Mouse (Mus musculus) megakaryocyte progenitor cell, adult 5-6 weeks (primary cell): ENCODE measurements around the gene March2. TPM values are rescaled to one million over a fixed set of nuclear protein-coding genes. Genes with fewer than 3 reads are reported as not detected.

Experiments
- ATAC-seq: replicated peaks from 2 replicates; pipeline ENCODE4 v1.8.0; 2016; ENCODE audit warnings: mild to moderate bottlenecking, moderate TSS enrichment, inconsistent platforms; ENCODE audit not compliant: poor library complexity
- total RNA-seq, 2 experiments: library from RNA; stranded (forward) in 1 of 2; stranded (reverse) in 1 of 2; fragments of 157-497, 149-512 nt in 1 of 2; fragments of 200-1000 nt in 1 of 2; gene quantifications; 2 replicates each; pipeline versions ENCODE4 v1.2.3 to v1.2.4; 2015 to 2017

March2 gene
- total RNA-seq, 2 experiments from 2014 or later = 31.4 to 36.3 TPM

DNA sequence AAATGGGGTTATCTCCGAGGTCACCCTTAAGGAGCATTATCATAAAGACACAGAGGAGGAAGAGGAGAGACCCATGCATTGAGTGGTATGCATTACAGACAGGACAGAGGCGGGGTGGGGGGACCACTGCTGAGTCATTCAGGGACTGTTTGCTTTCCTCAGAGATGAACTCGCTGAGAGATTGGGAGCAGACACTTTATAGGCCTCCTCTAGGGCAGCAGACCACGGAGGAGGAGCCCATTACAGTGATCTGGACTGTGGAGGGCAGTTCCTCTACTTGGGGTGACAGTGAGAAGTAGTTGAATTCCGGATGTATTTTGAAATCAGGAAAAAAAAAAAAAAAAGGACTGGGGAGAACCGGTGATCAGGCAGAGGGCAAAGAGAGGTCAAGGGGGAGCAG lies 78.7 kb downstream of the March2 start:
- ATAC-seq = peak; percentile 69

DNA sequence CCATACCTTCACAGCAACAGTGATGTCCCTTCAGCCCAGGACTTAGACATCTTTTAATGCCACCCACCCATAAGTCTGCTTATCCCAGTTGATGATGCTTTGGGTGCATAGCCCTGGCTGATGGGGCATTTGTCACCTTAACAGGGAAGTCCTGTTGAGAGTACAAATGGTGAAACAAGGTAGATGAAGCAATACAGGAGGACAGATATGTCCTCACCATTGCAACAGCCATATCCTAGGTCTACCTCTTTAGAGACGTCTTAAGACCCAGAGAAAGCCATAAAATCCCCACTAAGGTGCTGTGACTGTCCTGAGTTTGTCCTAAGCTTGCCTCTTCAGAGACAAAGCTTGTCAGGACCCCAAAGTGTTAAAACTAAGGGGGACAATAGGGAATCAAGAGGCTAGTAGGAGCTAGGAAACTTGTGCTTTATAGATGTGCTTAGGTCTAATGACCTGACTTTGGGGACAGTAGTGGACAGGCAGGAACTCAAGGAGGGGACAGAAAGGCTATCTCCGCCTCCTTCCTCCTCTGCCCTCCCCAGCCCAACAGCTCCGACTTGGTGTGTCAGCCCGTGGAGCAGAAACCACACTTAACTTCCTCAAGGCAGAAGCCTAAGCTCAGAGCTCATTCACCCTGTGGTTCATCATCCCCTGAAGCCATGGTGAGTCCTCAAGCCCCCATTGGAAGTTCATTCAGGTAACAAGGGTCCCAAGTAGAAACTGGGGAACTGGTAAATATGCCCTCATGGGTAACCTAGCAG lies 80.8 kb downstream of the March2 start, which contains the start of gene Pram1:
Pram1 (plus strand) TSS at position 541 of the 761 bp plus-strand sequence.
- peak; percentile 53 for ATAC-seq

DNA sequence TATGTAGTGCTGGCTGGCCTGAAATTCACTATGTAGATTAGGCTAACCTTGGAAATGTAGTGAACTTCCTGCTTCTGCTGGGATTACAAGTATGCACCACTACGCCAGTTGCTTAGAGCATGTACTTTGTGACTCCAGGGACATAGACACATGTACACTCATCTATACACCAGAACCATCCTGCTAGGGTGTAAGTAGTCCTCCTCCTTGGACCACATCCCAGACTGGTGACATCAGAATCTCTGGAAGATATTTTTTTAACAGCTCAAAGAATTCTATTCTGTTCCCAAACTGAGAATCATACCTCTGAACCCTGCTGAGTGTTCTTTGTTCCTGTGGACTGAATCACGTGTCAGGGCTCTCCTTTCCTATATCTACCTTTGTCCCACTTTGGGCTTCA lies 81.4 kb downstream of the March2 start:
- no peak for ATAC-seq

Other genes with a start within 250 kb of the March2 start
- gene Adamts10, start 194.5 kb downstream of the March2 start, total RNA-seq (2015) = 13.8 and 14.0 TPM in 2 replicates
- 18.5 and 20.6 TPM in 2 replicates for gene Adamts10, start 194.5 kb downstream of the March2 start, total RNA-seq (2017)
- gene Myo1f, start 163.0 kb downstream of the March2 start, total RNA-seq (2015) = 43.0 and 45.0 TPM in 2 replicates
- gene Myo1f, start 163.0 kb downstream of the March2 start, total RNA-seq (2017) = 96.4 and 121 TPM in 2 replicates
- gene Zfp414, start 89.6 kb downstream of the March2 start, total RNA-seq (2015) = 41.4 and 48.9 TPM in 2 replicates
- gene Zfp414, start 89.6 kb downstream of the March2 start, total RNA-seq (2017) = 15.0 and 25.0 TPM in 2 replicates
- gene Pram1, start 80.6 kb downstream of the March2 start, total RNA-seq (2015) = 39.0 and 43.7 TPM in 2 replicates
- gene Pram1, start 80.6 kb downstream of the March2 start, total RNA-seq (2017) = 10.7 and 11.1 TPM in 2 replicates
- 496 and 582 TPM in 2 replicates for gene Hnrnpm, start 31.8 kb downstream of the March2 start, total RNA-seq (2015)
- 298 and 344 TPM in 2 replicates for gene Hnrnpm, start 31.8 kb downstream of the March2 start, total RNA-seq (2017)
- 75.7 and 89.0 TPM in 2 replicates for gene Rab11b, start 41.9 kb upstream of the March2 start, total RNA-seq (2015)
- gene Rab11b, start 41.9 kb upstream of the March2 start, total RNA-seq (2017) = 24.4 and 30.6 TPM in 2 replicates
- gene Angptl4, start 63.2 kb upstream of the March2 start, total RNA-seq (2015) = 7.3 and 9.2 TPM in 2 replicates
- 8.4 and 9.7 TPM in 2 replicates for gene Angptl4, start 63.2 kb upstream of the March2 start, total RNA-seq (2017)
- 9.6 and 12.7 TPM in 2 replicates for gene Kank3, start 91.8 kb upstream of the March2 start, total RNA-seq (2015)
- 5.7 and 9.7 TPM in 2 replicates for gene Kank3, start 91.8 kb upstream of the March2 start, total RNA-seq (2017)
- 1,132 and 1,209 TPM in 2 replicates for gene Rps28, start 105.9 kb upstream of the March2 start, total RNA-seq (2015)
- 2,303 and 3,173 TPM in 2 replicates for gene Rps28, start 105.9 kb upstream of the March2 start, total RNA-seq (2017)
- gene Ndufa7, start 105.9 kb upstream of the March2 start, total RNA-seq (2015) = 161 and 174 TPM in 2 replicates
- gene Ndufa7, start 105.9 kb upstream of the March2 start, total RNA-seq (2017) = 122 and 151 TPM in 2 replicates
- gene Cd320, start 124.4 kb upstream of the March2 start, total RNA-seq (2015) = 31.3 and 37.7 TPM in 2 replicates
- 18.8 and 31.9 TPM in 2 replicates for gene Cd320, start 124.4 kb upstream of the March2 start, total RNA-seq (2017)
- 2.2 TPM in 1 of 2 replicates, not detected in the other for gene Gm7029, start 155.2 kb upstream of the March2 start, total RNA-seq (2015)
- not detected in 2 replicates for gene Gm7029, start 155.2 kb upstream of the March2 start, total RNA-seq (2017)
- gene Kifc1, start 172.0 kb upstream of the March2 start, total RNA-seq (2015) = 6.6 and 10.8 TPM in 2 replicates
- 28.6 and 30.3 TPM in 2 replicates for gene Kifc1, start 172.0 kb upstream of the March2 start, total RNA-seq (2017)
- gene Platr17, start 186.5 kb upstream of the March2 start, total RNA-seq (2015) = 0.17 and 0.37 TPM in 2 replicates
- 0.29 and 1.4 TPM in 2 replicates for gene Platr17, start 186.5 kb upstream of the March2 start, total RNA-seq (2017)
- gene Daxx, start 190.7 kb upstream of the March2 start, total RNA-seq (2015) = 35.7 and 44.5 TPM in 2 replicates
- gene Daxx, start 190.7 kb upstream of the March2 start, total RNA-seq (2017) = 28.7 and 32.1 TPM in 2 replicates
- 51.0 and 56.8 TPM in 2 replicates for gene Tapbp, start 197.2 kb upstream of the March2 start, total RNA-seq (2015)
- gene Tapbp, start 197.2 kb upstream of the March2 start, total RNA-seq (2017) = 47.6 and 48.0 TPM in 2 replicates
- 10.0 and 11.5 TPM in 2 replicates for gene Zbtb22, start 197.2 kb upstream of the March2 start, total RNA-seq (2015)
- 13.3 and 19.2 TPM in 2 replicates for gene Zbtb22, start 197.2 kb upstream of the March2 start, total RNA-seq (2017)
- gene Rgl2, start 210.9 kb upstream of the March2 start, total RNA-seq (2015) = 20.3 and 22.7 TPM in 2 replicates
- 37.9 and 47.9 TPM in 2 replicates for gene Rgl2, start 210.9 kb upstream of the March2 start, total RNA-seq (2017)
- gene Pfdn6, start 221.7 kb upstream of the March2 start, total RNA-seq (2015) = 124 and 132 TPM in 2 replicates
- 144 and 218 TPM in 2 replicates for gene Pfdn6, start 221.7 kb upstream of the March2 start, total RNA-seq (2017)
- gene Wdr46, start 222.0 kb upstream of the March2 start, total RNA-seq (2015) = 43.7 and 53.1 TPM in 2 replicates
- 64.4 and 65.4 TPM in 2 replicates for gene Wdr46, start 222.0 kb upstream of the March2 start, total RNA-seq (2017)
- 1.1 and 2.7 TPM in 2 replicates for gene B3galt4, start 232.8 kb upstream of the March2 start, total RNA-seq (2015)
- 5.8 and 7.6 TPM in 2 replicates for gene B3galt4, start 232.8 kb upstream of the March2 start, total RNA-seq (2017)
- gene Vps52, start 237.1 kb upstream of the March2 start, total RNA-seq (2015) = 16.6 and 19.1 TPM in 2 replicates
- gene Vps52, start 237.1 kb upstream of the March2 start, total RNA-seq (2017) = 13.7 and 15.7 TPM in 2 replicates
- gene Rps18, start 237.3 kb upstream of the March2 start, total RNA-seq (2015) = 3,964 and 4,103 TPM in 2 replicates
- 1,202 and 1,622 TPM in 2 replicates for gene Rps18, start 237.3 kb upstream of the March2 start, total RNA-seq (2017)